Mouse (Mus musculus) heart, postnatal 0 days (tissue): ENCODE measurements around the gene Fcrl5.

ENCODE experiments used
- CTCF ChIP-seq: IDR thresholded peaks from 2 replicates; pipeline ENCODE4 v1.5.1; 2016; ENCODE audit warnings: antibody characterized with exemption, control low read depth, low read depth
- EP300 ChIP-seq: IDR thresholded peaks from 2 replicates; pipeline ENCODE4 v1.6.1; 2016; ENCODE audit warnings: antibody characterized with exemption, low read depth

DNA sequence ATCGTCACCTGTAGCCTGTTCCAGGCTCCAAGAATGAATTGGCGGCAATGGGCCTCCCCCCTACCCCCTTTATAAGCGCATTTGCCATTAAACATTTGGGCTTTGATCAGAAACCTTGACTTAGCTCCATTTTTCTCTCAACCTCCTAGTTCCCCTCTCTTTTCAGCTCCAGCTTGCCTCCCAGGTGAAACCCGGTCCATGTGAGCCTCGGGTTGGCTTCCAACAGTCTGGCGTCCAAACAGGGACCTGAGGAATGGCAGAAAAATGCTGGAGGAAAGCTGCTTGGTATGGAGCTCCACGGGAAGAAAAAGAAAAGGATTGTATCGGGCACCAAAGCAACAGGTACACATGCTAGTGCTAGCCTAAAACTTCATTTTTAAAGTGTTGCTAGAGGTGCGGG, 31.8 kb downstream of the Fcrl5 start:
- no peak for TF ChIP-seq CTCF
- TF ChIP-seq EP300 = no peak
